Comparison of ENCODE assay signal across 9 mouse cellular contexts in genomic region chr11:103884749-103885383, GRCm38 (mm10).
DNase-seq lines count a peak whose midpoint lies in the region; ATAC-seq lines count a peak whose summit lies in the region.
"Had no signal": no experiment of that assay in that cellular context is flagged by ENCODE, and none has a peak within 500 bp of the region (broad histone marks: within the 10 kb centered on the region; RNA-seq: fewer than 3 reads in every experiment).

No protein-coding gene starts in this region.

- peak overlapping the region; percentile 33 for H3K4me2 ChIP-seq in intestine, embryonic 14.5 days (ENCODE audit: low read length)
- H3K4me2 ChIP-seq in intestine, embryonic 16.5 days (ENCODE audit: low read depth, low read length), result no peak overlapping the region
- peak overlapping the region; percentile 42 for H3K4me2 ChIP-seq in embryonic facial prominence, embryonic 12.5 days (replicated peaks)
- peak overlapping the region; percentile 22 for H3K4me2 ChIP-seq in hindbrain, embryonic 15.5 days
- peak overlapping the region; percentile 19 for H3K4me2 ChIP-seq in neural tube, embryonic 11.5 days (ENCODE audit: low read depth)

- no peaks in the 10 kb centered on the region; the same call in 1 of the 2 replicates for H3K4me1 ChIP-seq in intestine, embryonic 14.5 days (replicated peaks; ENCODE audit: control insufficient read depth, insufficient read depth, low read length)
- no peaks in the 10 kb centered on the region for H3K4me1 ChIP-seq in intestine, embryonic 16.5 days (ENCODE audit: control insufficient read depth, insufficient read depth, low read length)
- peaks cover 24% of the 10 kb centered on the region for H3K4me1 ChIP-seq in embryonic facial prominence, embryonic 12.5 days
- H3K4me1 ChIP-seq in hindbrain, embryonic 15.5 days (replicated peaks), result peaks cover 20% of the 10 kb centered on the region
- H3K4me1 ChIP-seq in neural tube, embryonic 11.5 days (ENCODE audit: control insufficient read depth, insufficient read depth, low read length), result peaks cover 5% of the 10 kb centered on the region; the same call in 1 of the 2 replicates

- H3K4me3 ChIP-seq in intestine, embryonic 14.5 days (ENCODE audit: low read depth, low read length), result no peak overlapping the region
- H3K4me3 ChIP-seq in intestine, embryonic 16.5 days (ENCODE audit: low read length), result no peak overlapping the region
- 0 out of 2 replicates have a peak overlapping the region, but pooled peaks have one; percentile 5 for H3K4me3 ChIP-seq in embryonic facial prominence, embryonic 12.5 days
- H3K4me3 ChIP-seq in hindbrain, embryonic 15.5 days, result no peak overlapping the region
- H3K4me3 ChIP-seq in neural tube, embryonic 11.5 days (ENCODE audit: low read depth, low read length), result no peak overlapping the region

- peaks cover 31% of the 10 kb centered on the region for H3K36me3 ChIP-seq in intestine, embryonic 14.5 days (ENCODE audit: control insufficient read depth, insufficient read depth, low read length)
- no peaks in the 10 kb centered on the region for H3K36me3 ChIP-seq in intestine, embryonic 16.5 days (ENCODE audit: control insufficient read depth, insufficient read depth, low read length)
- peaks cover 19% of the 10 kb centered on the region; the same call in 1 of the 2 replicates for H3K36me3 ChIP-seq in embryonic facial prominence, embryonic 12.5 days
- H3K36me3 ChIP-seq in hindbrain, embryonic 15.5 days, result peaks cover 32% of the 10 kb centered on the region
- no peaks in the 10 kb centered on the region for H3K36me3 ChIP-seq in neural tube, embryonic 11.5 days (ENCODE audit: control insufficient read depth, insufficient read depth, low read length)

- intact Hi-C loops in gastrocnemius, postnatal 14 days (cut with DNase I; ENCODE audit: low total_unique reads), result no loop called here

- H3K9me3 ChIP-seq in intestine, embryonic 14.5 days (ENCODE audit: control insufficient read depth, low read length), result no peaks in the 10 kb centered on the region
- no peaks in the 10 kb centered on the region for H3K9me3 ChIP-seq in intestine, embryonic 16.5 days (ENCODE audit: control insufficient read depth, low read length)
- no peaks in the 10 kb centered on the region for H3K9me3 ChIP-seq in embryonic facial prominence, embryonic 12.5 days
- no peaks in the 10 kb centered on the region for H3K9me3 ChIP-seq in hindbrain, embryonic 15.5 days
- H3K9me3 ChIP-seq in neural tube, embryonic 11.5 days (ENCODE audit: control insufficient read depth, low read length), result no peaks in the 10 kb centered on the region
- H3K9me3 ChIP-seq: G1E had no signal

- no peak overlapping the region for H3K27ac ChIP-seq in intestine, embryonic 14.5 days (ENCODE audit: low read depth)
- H3K27ac ChIP-seq in intestine, embryonic 16.5 days (ENCODE audit: low read length), result no peak overlapping the region
- H3K27ac ChIP-seq in embryonic facial prominence, embryonic 12.5 days, result peak overlapping the region; percentile 80
- H3K27ac ChIP-seq in hindbrain, embryonic 15.5 days (replicated peaks), result peak overlapping the region; percentile 54
- H3K27ac ChIP-seq in neural tube, embryonic 11.5 days (ENCODE audit: low read depth, low read length), result no peak overlapping the region

- 14% methylated on average over 13 of the region's 13 CpGs for WGBS in intestine, embryonic 14.5 days
- 24% methylated on average over 13 of the region's 13 CpGs for WGBS in intestine, embryonic 16.5 days
- WGBS in embryonic facial prominence, embryonic 12.5 days, result 4% methylated on average over 13 of the region's 13 CpGs
- 14% methylated on average over 13 of the region's 13 CpGs for WGBS in hindbrain, embryonic 15.5 days
- WGBS in neural tube, embryonic 11.5 days, result 7% methylated on average over 13 of the region's 13 CpGs

- DNase-seq in intestine, embryonic 14.5 days (ENCODE audit: low spot score), result no peak
- DNase-seq in neural tube, embryonic 11.5 days (ENCODE audit: low spot score), result peak; percentile 62
- DNase-seq in cerebellum, postnatal 4 days (ENCODE audit: low spot score in 2 of 2), result no peak
- DNase-seq in gastrocnemius, postnatal 25 days, result no peak
- DNase-seq in gastrocnemius, postnatal 14 days, result no peak

- H3K9ac ChIP-seq in intestine, embryonic 14.5 days (ENCODE audit: low read length), result no peak overlapping the region
- H3K9ac ChIP-seq in intestine, embryonic 16.5 days (ENCODE audit: low read depth, low read length), result no peak overlapping the region
- H3K9ac ChIP-seq in embryonic facial prominence, embryonic 12.5 days, result peak overlapping the region; percentile 21; the same call in 1 of the 2 replicates
- no peak overlapping the region for H3K9ac ChIP-seq in hindbrain, embryonic 15.5 days
- H3K9ac ChIP-seq in neural tube, embryonic 11.5 days (ENCODE audit: low read length), result no peak overlapping the region

- ATAC-seq in intestine, embryonic 14.5 days (replicated peaks; ENCODE audit: low FRiP score, low TSS enrichment, low read depth), result no peak
- no peak for ATAC-seq in intestine, embryonic 16.5 days
- ATAC-seq in embryonic facial prominence, embryonic 12.5 days (ENCODE audit: insufficient number of reproducible peaks, insufficient read depth, low FRiP score, low TSS enrichment), result peak; percentile 86
- peak; percentile 88 for ATAC-seq in hindbrain, embryonic 15.5 days (ENCODE audit: low FRiP score, low read depth)
- no peak for ATAC-seq in neural tube, embryonic 11.5 days (ENCODE audit: insufficient read depth, low FRiP score, low TSS enrichment)

- H3K27me3 ChIP-seq in intestine, embryonic 14.5 days (replicated peaks; ENCODE audit: control insufficient read depth, insufficient read depth, low read length), result no peaks in the 10 kb centered on the region
- H3K27me3 ChIP-seq in intestine, embryonic 16.5 days (replicated peaks; ENCODE audit: control insufficient read depth, insufficient read depth, low read length), result no peaks in the 10 kb centered on the region
- no peaks in the 10 kb centered on the region for H3K27me3 ChIP-seq in embryonic facial prominence, embryonic 12.5 days
- H3K27me3 ChIP-seq in hindbrain, embryonic 15.5 days, result no peaks in the 10 kb centered on the region
- no peaks in the 10 kb centered on the region for H3K27me3 ChIP-seq in neural tube, embryonic 11.5 days (ENCODE audit: control insufficient read depth, insufficient read depth, low read length)

Comparison
In these comparisons a context has a peak if more than half of its experiments do, and no peak if none do; other contexts are left out.
1. ATAC-seq: peak in embryonic facial prominence, embryonic 12.5 days (single experiment) and hindbrain, embryonic 15.5 days (single experiment); none in intestine, embryonic 14.5 days (single experiment), intestine, embryonic 16.5 days (single experiment) and neural tube, embryonic 11.5 days (single experiment).
2. H3K27ac ChIP-seq: peak in embryonic facial prominence, embryonic 12.5 days (single experiment) and hindbrain, embryonic 15.5 days (single experiment); none in intestine, embryonic 14.5 days (single experiment), intestine, embryonic 16.5 days (single experiment) and neural tube, embryonic 11.5 days (single experiment).